Mouse (Mus musculus): ENCODE results near the gene B430306N03Rik. TPM values are rescaled to one million over a fixed set of nuclear protein-coding genes. Genes with fewer than 3 reads are reported as not detected.
"Not testable (repeated sequence)": the region's sequence is repeated elsewhere in the genome, so short reads cannot be mapped to it uniquely, and the experiment has no call there.

The B430306N03Rik gene
- 0.03 TPM in 1 of 2 replicates, not detected in the other for polyA plus RNA-seq (2014; fragmentation: Nextera tagmentation; extraction: Ambion mirVana)

DNA sequence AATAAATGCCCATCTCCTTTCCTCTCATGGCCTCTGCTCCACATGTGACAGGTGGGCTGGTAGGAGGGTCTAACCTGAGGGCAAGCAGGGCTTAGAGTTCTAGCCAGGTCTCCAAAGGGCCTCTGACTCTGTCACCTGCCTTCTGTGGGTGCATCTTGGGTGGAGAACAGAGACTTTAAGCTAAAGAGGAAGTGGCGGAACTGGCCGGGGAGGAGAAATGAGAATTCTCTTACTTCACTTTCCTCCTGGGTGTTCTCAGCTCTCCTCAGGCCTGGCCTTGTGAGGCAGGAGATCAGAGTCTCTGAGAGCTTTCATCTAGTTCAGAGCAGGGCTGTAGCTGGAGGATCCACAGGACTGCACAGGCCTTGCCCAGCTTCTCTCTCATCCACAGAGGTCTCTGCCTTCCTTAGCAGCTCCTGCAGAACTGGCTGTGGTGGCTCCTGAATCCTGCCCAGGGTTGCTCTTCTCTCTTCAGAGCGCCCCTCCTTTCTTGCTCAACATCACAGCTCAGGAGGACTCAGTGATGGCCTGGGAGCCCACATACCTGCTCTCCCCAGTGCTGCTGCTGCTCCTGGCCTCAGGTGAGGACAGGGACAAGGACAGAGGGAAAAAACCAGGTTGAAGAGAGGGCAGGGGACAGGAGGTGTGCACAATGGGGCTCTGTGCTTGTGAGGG is at the start of gene B430306N03Rik:
TSS of gene B430306N03Rik (plus strand) at position 237 of the 675 bp plus-strand sequence.
- H3K27me3 ChIP-seq (ENCODE audit: control insufficient read depth, insufficient read depth, low read length), result not testable (repeated sequence)

GRCm38 (mm10) chr17:48266610-48267304 is 49.2 kb upstream of the B430306N03Rik start:
- Histone ChIP-seq H3K9ac (ENCODE audit: low read length) (no peak overlapping the region), H3K27ac (ENCODE audit: low read depth, low read length) (no peak overlapping the region), H3K36me3 (ENCODE audit: control insufficient read depth, insufficient read depth, low read length) (no peaks in the 10 kb centered on the region)

More for the DNA sequence above, at the start of gene B430306N03Rik:
- 92% methylated on average over 3 of the region's 3 CpGs for WGBS
- not testable (repeated sequence) for H3K9me3 ChIP-seq (ENCODE audit: control insufficient read depth, low read length); H3K4me1 ChIP-seq (ENCODE audit: control insufficient read depth, insufficient read depth, low read length); H3K4me2 ChIP-seq; H3K36me3 ChIP-seq (ENCODE audit: control insufficient read depth, insufficient read depth, low read length); H3K27ac ChIP-seq (ENCODE audit: low read depth, low read length); ATAC-seq (ENCODE audit: low FRiP score); DNase-seq (ENCODE audit: low spot score, missing footprints); H3K9ac ChIP-seq (ENCODE audit: low read length); H3K4me3 ChIP-seq (ENCODE audit: low read depth, low read length)

GRCm38 (mm10) chr17:48267591-48267990 is 48.4 kb upstream of the B430306N03Rik start:
- Histone ChIP-seq H3K9me3 (ENCODE audit: control insufficient read depth, low read length) (no peaks in the 10 kb centered on the region), H3K9ac (ENCODE audit: low read length) (no peak overlapping the region), H3K4me2 (no peak overlapping the region), H3K27me3 (ENCODE audit: control insufficient read depth, insufficient read depth, low read length) (no peaks in the 10 kb centered on the region), H3K27ac (ENCODE audit: low read depth, low read length) (no peak overlapping the region), H3K36me3 (ENCODE audit: control insufficient read depth, insufficient read depth, low read length) (no peaks in the 10 kb centered on the region), H3K4me3 (ENCODE audit: low read depth, low read length) (no peak overlapping the region), H3K4me1 (ENCODE audit: control insufficient read depth, insufficient read depth, low read length) (no peaks in the 10 kb centered on the region)
- DNase-seq (ENCODE audit: low spot score, missing footprints) (peak; percentile 10), ATAC-seq (ENCODE audit: low FRiP score) (no peak)
- WGBS, result 89% methylated on average over 1 of the region's 1 CpGs

More at GRCm38 (mm10) chr17:48266610-48267304, 49.2 kb upstream of the B430306N03Rik start:
- H3K27me3 ChIP-seq (ENCODE audit: control insufficient read depth, insufficient read depth, low read length), result no peaks in the 10 kb centered on the region
- DNase-seq (ENCODE audit: low spot score, missing footprints) (peak; percentile 76), ATAC-seq (ENCODE audit: low FRiP score) (no peak)
- 40% methylated on average over 2 of the region's 2 CpGs for WGBS
- no peak overlapping the region for H3K4me2 ChIP-seq
- no peak overlapping the region for H3K4me3 ChIP-seq (ENCODE audit: low read depth, low read length)
- no peaks in the 10 kb centered on the region for H3K9me3 ChIP-seq (ENCODE audit: control insufficient read depth, low read length)
- H3K4me1 ChIP-seq (ENCODE audit: control insufficient read depth, insufficient read depth, low read length), result no peaks in the 10 kb centered on the region

GRCm38 (mm10) chr17:48268276-48268675 is 47.7 kb upstream of the B430306N03Rik start:
- H3K4me1 ChIP-seq (ENCODE audit: control insufficient read depth, insufficient read depth, low read length), result no peaks in the 10 kb centered on the region
- H3K9me3 ChIP-seq (ENCODE audit: control insufficient read depth, low read length), result no peaks in the 10 kb centered on the region
- no peaks in the 10 kb centered on the region for H3K36me3 ChIP-seq (ENCODE audit: control insufficient read depth, insufficient read depth, low read length)
- no peak overlapping the region for H3K27ac ChIP-seq (ENCODE audit: low read depth, low read length)
- H3K4me3 ChIP-seq (ENCODE audit: low read depth, low read length), result no peak overlapping the region
- DNase-seq (ENCODE audit: low spot score, missing footprints) (peak; percentile 6), ATAC-seq (ENCODE audit: low FRiP score) (no peak)
- no peaks in the 10 kb centered on the region for H3K27me3 ChIP-seq (ENCODE audit: control insufficient read depth, insufficient read depth, low read length)
- H3K9ac ChIP-seq (ENCODE audit: low read length), result no peak overlapping the region
- H3K4me2 ChIP-seq, result no peak overlapping the region

- H3K9me3 ChIP-seq (ENCODE audit: control insufficient read depth, low read length), result no peaks in the 10 kb centered on the region
- no peaks in the 10 kb centered on the region for H3K27me3 ChIP-seq (ENCODE audit: control insufficient read depth, insufficient read depth, low read length)
- H3K4me2 ChIP-seq, result no peak overlapping the region
- no peak overlapping the region for H3K9ac ChIP-seq (ENCODE audit: low read length)
- H3K4me3 ChIP-seq (ENCODE audit: low read depth, low read length), result no peak overlapping the region
- H3K36me3 ChIP-seq (ENCODE audit: control insufficient read depth, insufficient read depth, low read length), result no peaks in the 10 kb centered on the region
- ATAC-seq (ENCODE audit: low FRiP score) (no peak), DNase-seq (ENCODE audit: low spot score, missing footprints) (no peak)
- no peak overlapping the region for H3K27ac ChIP-seq (ENCODE audit: low read depth, low read length)
- 70% methylated on average over 4 of the region's 4 CpGs for WGBS
- H3K4me1 ChIP-seq (ENCODE audit: control insufficient read depth, insufficient read depth, low read length), result no peaks in the 10 kb centered on the region
Observed at GRCm38 (mm10) chr17:48269833-48270232, 46.1 kb upstream of the B430306N03Rik start.

DNA sequence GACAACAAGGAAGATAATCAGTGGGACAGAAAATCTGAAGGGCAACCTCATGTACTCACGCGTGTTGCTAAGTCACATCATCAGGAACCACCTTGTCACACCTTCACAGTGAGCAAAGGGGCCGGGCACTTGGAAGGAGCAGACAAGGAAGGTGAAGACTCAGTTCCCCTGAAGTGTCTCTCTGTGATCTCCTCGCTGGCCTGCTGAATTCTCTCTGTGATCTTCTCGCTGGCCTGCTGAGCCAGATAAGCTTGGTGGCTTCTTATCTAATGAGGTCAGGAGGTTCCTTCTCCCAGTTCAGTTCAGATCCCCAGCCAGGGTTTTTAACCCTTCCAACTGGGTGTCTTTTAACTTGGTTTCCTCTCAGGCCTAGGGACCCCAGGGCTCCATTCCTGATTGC is 43.8 kb upstream of the B430306N03Rik start:
- H3K4me2 ChIP-seq, result no peak overlapping the region
- 79% methylated on average over 5 of the region's 5 CpGs for WGBS
- no peaks in the 10 kb centered on the region for H3K4me1 ChIP-seq (ENCODE audit: control insufficient read depth, insufficient read depth, low read length)
- no peak overlapping the region for H3K4me3 ChIP-seq (ENCODE audit: low read depth, low read length)
- ATAC-seq (ENCODE audit: low FRiP score), result no peak
- no peak overlapping the region for H3K27ac ChIP-seq (ENCODE audit: low read depth, low read length)
- no peaks in the 10 kb centered on the region for H3K27me3 ChIP-seq (ENCODE audit: control insufficient read depth, insufficient read depth, low read length)
- H3K36me3 ChIP-seq (ENCODE audit: control insufficient read depth, insufficient read depth, low read length), result no peaks in the 10 kb centered on the region
- no peak overlapping the region for H3K9ac ChIP-seq (ENCODE audit: low read length)
- peak; percentile 84 for DNase-seq (ENCODE audit: low spot score, missing footprints)
- no peaks in the 10 kb centered on the region for H3K9me3 ChIP-seq (ENCODE audit: control insufficient read depth, low read length)

- H3K4me3 ChIP-seq (ENCODE audit: low read depth, low read length), result no peak overlapping the region
- WGBS, result 91% methylated on average over 4 of the region's 4 CpGs
- H3K36me3 ChIP-seq (ENCODE audit: control insufficient read depth, insufficient read depth, low read length), result no peaks in the 10 kb centered on the region
- H3K4me2 ChIP-seq, result no peak overlapping the region
- H3K4me1 ChIP-seq (ENCODE audit: control insufficient read depth, insufficient read depth, low read length), result no peaks in the 10 kb centered on the region
- ATAC-seq (ENCODE audit: low FRiP score) (no peak), DNase-seq (ENCODE audit: low spot score, missing footprints) (peak; percentile 10)
- no peak overlapping the region for H3K9ac ChIP-seq (ENCODE audit: low read length)
- no peaks in the 10 kb centered on the region for H3K9me3 ChIP-seq (ENCODE audit: control insufficient read depth, low read length)
- H3K27me3 ChIP-seq (ENCODE audit: control insufficient read depth, insufficient read depth, low read length), result no peaks in the 10 kb centered on the region
- no peak overlapping the region for H3K27ac ChIP-seq (ENCODE audit: low read depth, low read length)
Observed at GRCm38 (mm10) chr17:48272598-48272997, 43.3 kb upstream of the B430306N03Rik start.

DNA sequence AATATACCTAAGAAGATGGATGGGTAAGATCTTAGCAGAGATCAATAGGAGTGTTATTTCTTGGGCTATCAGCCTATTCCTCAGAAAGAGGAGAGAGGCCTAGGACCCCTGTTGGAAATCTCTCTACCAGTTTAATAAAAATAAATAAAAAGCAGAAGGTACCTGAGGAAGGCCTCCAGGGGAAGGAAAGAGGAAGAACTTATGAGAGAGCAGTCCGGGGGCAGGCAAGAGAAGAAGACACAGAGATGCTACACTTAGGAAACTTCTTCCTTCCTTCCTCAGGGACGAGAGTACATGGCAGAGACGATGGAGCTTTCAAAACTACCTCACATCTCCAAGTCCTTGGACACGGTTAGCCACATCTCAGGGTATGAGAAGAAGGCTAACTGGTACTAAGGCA is 41.8 kb upstream of the B430306N03Rik start:
- DNase-seq (ENCODE audit: low spot score, missing footprints) (no peak), ATAC-seq (ENCODE audit: low FRiP score) (no peak)
- 78% methylated on average over 4 of the region's 4 CpGs for WGBS
- Histone ChIP-seq H3K4me1 (ENCODE audit: control insufficient read depth, insufficient read depth, low read length) (no peaks in the 10 kb centered on the region), H3K27ac (ENCODE audit: low read depth, low read length) (no peak overlapping the region), H3K36me3 (ENCODE audit: control insufficient read depth, insufficient read depth, low read length) (no peaks in the 10 kb centered on the region), H3K9me3 (ENCODE audit: control insufficient read depth, low read length) (no peaks in the 10 kb centered on the region), H3K4me3 (ENCODE audit: low read depth, low read length) (no peak overlapping the region), H3K27me3 (ENCODE audit: control insufficient read depth, insufficient read depth, low read length) (no peaks in the 10 kb centered on the region), H3K9ac (ENCODE audit: low read length) (no peak overlapping the region), H3K4me2 (no peak overlapping the region)

DNA sequence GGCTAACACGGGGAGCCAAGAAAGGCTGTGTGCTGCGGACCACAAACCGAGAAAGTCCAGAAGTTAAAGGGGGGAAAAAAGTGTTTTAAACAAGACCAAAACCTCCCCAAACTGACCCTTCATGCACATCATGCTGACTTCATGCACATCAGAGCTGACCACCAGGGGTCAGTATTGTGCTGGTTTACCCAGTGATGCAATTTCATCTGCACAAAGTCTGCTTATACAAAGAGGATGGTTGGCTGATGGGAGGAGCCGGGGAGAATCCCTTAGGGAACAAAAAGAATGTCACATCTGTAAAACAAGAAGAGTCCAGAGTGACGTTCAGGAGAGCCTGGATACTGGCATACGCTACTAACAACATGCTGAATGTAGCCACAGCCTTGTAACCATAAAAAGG is 41.1 kb upstream of the B430306N03Rik start:
- ATAC-seq (ENCODE audit: low FRiP score) (peak; percentile 38; the same call in 1 of the 2 replicates), DNase-seq (ENCODE audit: low spot score, missing footprints) (peak; percentile 93)
- Histone ChIP-seq H3K9me3 (ENCODE audit: control insufficient read depth, low read length) (no peaks in the 10 kb centered on the region), H3K36me3 (ENCODE audit: control insufficient read depth, insufficient read depth, low read length) (no peaks in the 10 kb centered on the region), H3K4me2 (no peak overlapping the region), H3K4me3 (ENCODE audit: low read depth, low read length) (no peak overlapping the region), H3K27me3 (ENCODE audit: control insufficient read depth, insufficient read depth, low read length) (no peaks in the 10 kb centered on the region), H3K4me1 (ENCODE audit: control insufficient read depth, insufficient read depth, low read length) (no peaks in the 10 kb centered on the region), H3K27ac (ENCODE audit: low read depth, low read length) (no peak overlapping the region), H3K9ac (ENCODE audit: low read length) (no peak overlapping the region)
- WGBS, result 32% methylated on average over 6 of the region's 6 CpGs

Measured in midbrain, embryonic 11.5 days (tissue).